Mouse (Mus musculus) lung, embryonic 16.5 days (tissue): Measurements from ENCODE around the gene Dnaaf3. TPM values are rescaled to one million over a fixed set of nuclear protein-coding genes. Genes with fewer than 3 reads are reported as not detected.
"Not testable (repeated sequence)": the region's sequence is repeated elsewhere in the genome, so short reads cannot be mapped to it uniquely, and the experiment has no call there.

Experiments
- ATAC-seq: fragments of 200-750 bp; cut with Nextera tagmentation; 2 replicates; pipeline ENCODE4 v1.8.0; 2017; ENCODE audit warnings: low read depth, mild to moderate bottlenecking, moderate library complexity
- H3K27ac ChIP-seq: fragments of 300-500 bp; sonication (generic); 2 replicates; pipeline ENCODE4 v1.5.1; 2014; ENCODE audit warnings: mild to moderate bottlenecking, control low read depth, low read length
- H3K27me3 ChIP-seq: fragments of 300-500 bp; sonication (generic); 2 replicates; pipeline ENCODE4 v1.6.1; 2014; ENCODE audit warnings: low read depth, low read length, mixed read lengths; ENCODE audit not compliant: control insufficient read depth, insufficient read depth
- H3K36me3 ChIP-seq: fragments of 300-500 bp; sonication (generic); 2 replicates; pipeline ENCODE4 v1.6.1; 2014; ENCODE audit warnings: low read length; ENCODE audit not compliant: control insufficient read depth, insufficient read depth
- H3K4me1 ChIP-seq: fragments of 300-500 bp; sonication (generic); replicated peaks from 2 replicates; pipeline ENCODE4 v1.6.1; 2014; ENCODE audit warnings: low read length, mixed read lengths; ENCODE audit not compliant: control insufficient read depth, insufficient read depth
- H3K4me2 ChIP-seq: fragments of 300-500 bp; sonication (generic); 2 replicates; pipeline ENCODE4 v1.6.1; 2014; ENCODE audit warnings: low read depth, low read length, control low read depth
- H3K4me3 ChIP-seq: fragments of 300-500 bp; sonication (generic); 2 replicates; pipeline ENCODE4 v1.5.1; 2014; ENCODE audit warnings: mild to moderate bottlenecking, low read length, control low read depth
- H3K9ac ChIP-seq: fragments of 300-500 bp; sonication (generic); 2 replicates; pipeline ENCODE4 v1.6.1; 2014; ENCODE audit warnings: low read length, control low read depth
- H3K9me3 ChIP-seq: fragments of 300-500 bp; sonication (generic); 2 replicates; pipeline ENCODE4 v1.6.1; 2016; ENCODE audit warnings: low read length; ENCODE audit not compliant: control insufficient read depth
- WGBS: fragments of 180-500 bp; shearing (Covaris S2); extraction: QIAGEN DNeasy Blood & Tissue Kit; methylation state at CpG from one replicate; pipeline ENCODE4 v1.1.7; 2014; 5-methylcytosine and 5-hydroxymethylcytosine counted together
- polyA plus RNA-seq: library from polyadenylated mRNA; unstranded; fragments of >200 nt; fragmentation: Nextera tagmentation; extraction: Ambion mirVana; gene quantifications from 2 replicates; pipeline ENCODE4 v1.2.1, GENCODE M21; 2015

Dnaaf3 gene
- polyA plus RNA-seq, 1 experiment from 2014 or later, result 4.7 TPM

- no peak overlapping the region for H3K27ac ChIP-seq
- peaks cover 3% of the 10 kb centered on the region; the same call in 1 of the 2 replicates for H3K27me3 ChIP-seq
- H3K36me3 ChIP-seq, result no peaks in the 10 kb centered on the region
- no peaks in the 10 kb centered on the region for H3K9me3 ChIP-seq
- WGBS, result 69% methylated on average over 15 of the region's 15 CpGs
- 0 out of 2 replicates have a peak, but pooled peaks have one; percentile 4 for ATAC-seq
- no peak overlapping the region for H3K4me2 ChIP-seq
- peaks cover 5% of the 10 kb centered on the region for H3K4me1 ChIP-seq
- H3K9ac ChIP-seq, result no peak overlapping the region
- no peak overlapping the region for H3K4me3 ChIP-seq
These were observed 13.8 kb upstream of the Dnaaf3 start for GRCm38 (mm10) chr7:4546050-4546449.

GRCm38 (mm10) chr7:4542013-4542412 is 9.8 kb upstream of the Dnaaf3 start:
- peaks cover 5% of the 10 kb centered on the region for H3K4me1 ChIP-seq
- no peak overlapping the region for H3K4me3 ChIP-seq
- no peaks in the 10 kb centered on the region for H3K9me3 ChIP-seq
- no peak overlapping the region for H3K9ac ChIP-seq
- WGBS, result 43% methylated on average over 17 of the region's 17 CpGs
- H3K36me3 ChIP-seq, result no peaks in the 10 kb centered on the region
- peaks cover 2% of the 10 kb centered on the region for H3K27me3 ChIP-seq
- H3K27ac ChIP-seq, result no peak overlapping the region
- ATAC-seq, result no peak
- no peak overlapping the region for H3K4me2 ChIP-seq

DNA sequence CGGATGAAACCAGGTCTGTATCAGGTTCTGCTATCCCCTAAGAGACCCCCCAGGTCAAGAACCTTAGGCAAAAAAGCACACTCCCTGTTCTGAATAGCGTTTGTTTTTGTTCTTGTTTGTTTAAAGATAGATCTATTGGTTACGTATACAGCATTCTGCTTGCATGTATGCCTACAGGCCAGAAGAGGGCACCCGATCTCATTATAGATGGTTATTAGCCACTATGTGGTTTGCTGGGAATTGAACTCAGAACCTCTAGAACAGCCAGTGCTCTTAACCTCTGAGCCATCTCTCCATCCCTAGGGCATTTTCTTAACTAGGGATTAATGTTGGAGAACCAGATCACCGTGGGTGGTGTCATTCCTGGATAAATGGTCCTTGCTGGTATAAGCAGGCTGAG is 9.1 kb upstream of the Dnaaf3 start:
- ATAC-seq, result no peak
- no peaks in the 10 kb centered on the region; the same call in 1 of the 2 replicates for H3K4me1 ChIP-seq
- H3K27me3 ChIP-seq, result peaks cover 2% of the 10 kb centered on the region
- no peaks in the 10 kb centered on the region for H3K36me3 ChIP-seq
- H3K4me2 ChIP-seq, result no peak overlapping the region
- H3K9ac ChIP-seq, result no peak overlapping the region
- 61% methylated on average over 5 of the region's 5 CpGs for WGBS
- no peak overlapping the region for H3K27ac ChIP-seq
- no peaks in the 10 kb centered on the region for H3K9me3 ChIP-seq
- H3K4me3 ChIP-seq, result no peak overlapping the region

DNA sequence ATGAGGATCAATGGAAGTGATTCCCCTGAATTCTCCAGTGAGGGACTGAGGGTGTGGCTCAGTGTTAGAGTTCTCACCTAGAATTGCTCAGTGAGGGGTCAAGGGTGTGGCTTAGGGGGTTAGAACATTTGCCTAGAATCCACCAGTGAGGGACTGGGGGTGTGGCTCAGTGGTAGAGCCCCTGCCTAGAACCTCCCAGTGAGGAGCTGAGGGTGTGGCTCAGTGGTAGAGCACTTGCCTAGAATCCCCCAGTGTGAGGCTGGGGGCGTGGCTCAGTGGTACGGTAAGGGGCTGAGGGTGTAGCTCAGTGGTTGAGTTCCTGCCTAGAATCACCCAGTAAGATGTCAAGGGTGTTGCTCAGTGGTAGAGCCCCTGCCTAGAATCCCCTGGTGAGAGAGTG is 6.8 kb upstream of the Dnaaf3 start:
- peaks cover 2% of the 10 kb centered on the region for H3K27me3 ChIP-seq
- WGBS, result 67% methylated on average over 2 of the region's 2 CpGs
- no peaks in the 10 kb centered on the region for H3K4me1 ChIP-seq
- ATAC-seq, result no peak
- H3K9ac ChIP-seq, result no peak overlapping the region
- no peak overlapping the region for H3K4me2 ChIP-seq
- H3K36me3 ChIP-seq, result no peaks in the 10 kb centered on the region
- no peaks in the 10 kb centered on the region for H3K9me3 ChIP-seq
- H3K27ac ChIP-seq, result no peak overlapping the region
- H3K4me3 ChIP-seq, result no peak overlapping the region

- Histone ChIP-seq H3K9me3 (no peaks in the 10 kb centered on the region), H3K9ac (no peak overlapping the region), H3K27me3 (peaks cover 2% of the 10 kb centered on the region), H3K36me3 (no peaks in the 10 kb centered on the region), H3K27ac (no peak overlapping the region), H3K4me2 (no peak overlapping the region), H3K4me1 (no peaks in the 10 kb centered on the region), H3K4me3 (no peak overlapping the region)
- 43% methylated on average over 4 of the region's 4 CpGs for WGBS
- ATAC-seq, result no peak
These were observed 4.9 kb upstream of the Dnaaf3 start for GRCm38 (mm10) chr7:4537181-4537580.

- no peak for ATAC-seq
- no peak overlapping the region for H3K27ac ChIP-seq
- no peak overlapping the region for H3K4me3 ChIP-seq
- H3K4me1 ChIP-seq, result no peaks in the 10 kb centered on the region; the same call in 1 of the 2 replicates
- H3K4me2 ChIP-seq, result no peak overlapping the region
- no peaks in the 10 kb centered on the region for H3K36me3 ChIP-seq
- H3K9me3 ChIP-seq, result no peaks in the 10 kb centered on the region
- peaks cover 2% of the 10 kb centered on the region for H3K27me3 ChIP-seq
- 87% methylated on average over 4 of the region's 4 CpGs for WGBS
- no peak overlapping the region for H3K9ac ChIP-seq
These were observed 4.1 kb upstream of the Dnaaf3 start for GRCm38 (mm10) chr7:4536369-4536768.

DNA sequence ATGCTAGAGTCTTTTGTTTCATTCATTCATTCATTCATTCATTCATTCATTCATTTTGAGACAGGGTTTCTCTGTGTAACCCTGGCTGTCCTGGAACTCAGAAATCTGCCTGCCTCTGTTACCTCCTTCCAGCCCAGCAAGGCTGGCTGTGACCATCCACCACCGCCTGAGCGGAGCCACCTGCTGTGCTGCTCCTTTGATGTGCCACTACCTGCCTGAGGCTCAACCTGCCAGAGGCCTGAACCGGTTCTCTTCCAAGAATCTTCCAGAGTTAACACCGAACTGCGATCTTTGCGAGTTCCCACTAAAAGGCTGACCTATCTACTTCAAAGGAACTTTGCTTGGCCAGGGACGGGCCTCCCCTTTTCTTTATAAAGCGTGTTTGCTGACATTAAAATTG is 2.1 kb downstream of the Dnaaf3 start:
- H3K4me1 ChIP-seq, H3K36me3 ChIP-seq, H3K27ac ChIP-seq, H3K4me2 ChIP-seq, H3K27me3 ChIP-seq, ATAC-seq, H3K9me3 ChIP-seq, H3K4me3 ChIP-seq, H3K9ac ChIP-seq: not testable (repeated sequence)
- WGBS, result 32% methylated on average over 7 of the region's 8 CpGs

DNA sequence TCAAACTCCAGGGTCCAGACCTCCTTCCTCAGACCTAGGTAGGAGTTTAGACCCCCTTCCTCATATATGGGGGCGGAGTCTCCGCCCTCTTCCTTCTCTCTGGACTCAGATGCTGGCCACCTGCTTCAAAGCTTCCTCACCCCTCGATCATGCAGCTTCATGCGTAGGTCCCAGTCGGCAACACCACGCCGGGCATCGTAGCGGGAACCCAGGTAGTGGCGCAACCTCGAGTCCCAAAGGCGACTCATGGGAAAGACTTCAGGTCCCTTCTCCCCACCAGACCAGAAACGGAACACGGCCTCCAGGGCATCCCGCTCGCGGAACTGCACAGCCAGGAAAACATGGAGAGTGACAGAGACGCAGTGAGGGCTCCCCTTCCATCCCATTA is 5.0 kb downstream of the Dnaaf3 start:
- Histone ChIP-seq H3K27me3 (no peaks in the 10 kb centered on the region; the same call in 1 of the 2 replicates), H3K36me3 (no peaks in the 10 kb centered on the region), H3K9me3 (no peaks in the 10 kb centered on the region; the same call in 1 of the 2 replicates), H3K27ac (no peak overlapping the region), H3K4me2 (peak overlapping the region; percentile 75), H3K4me1 (peaks cover 6% of the 10 kb centered on the region), H3K4me3 (peak overlapping the region; percentile 48; the same call in 1 of the 2 replicates), H3K9ac (peak overlapping the region; percentile 71)
- ATAC-seq, result no peak
- 50% methylated on average over 18 of the region's 18 CpGs for WGBS

GRCm38 (mm10) chr7:4526341-4527301 is 5.6 kb downstream of the Dnaaf3 start:
- Histone ChIP-seq H3K4me2 (peak overlapping the region; percentile 75), H3K27me3 (no peaks in the 10 kb centered on the region; the same call in 1 of the 2 replicates), H3K4me1 (peaks cover 6% of the 10 kb centered on the region), H3K4me3 (peak overlapping the region; percentile 48), H3K9me3 (no peaks in the 10 kb centered on the region; the same call in 1 of the 2 replicates), H3K9ac (peak overlapping the region; percentile 71), H3K36me3 (no peaks in the 10 kb centered on the region), H3K27ac (peak overlapping the region; percentile 37)
- WGBS, result 21% methylated on average over 40 of the region's 40 CpGs
- peak; percentile 94 for ATAC-seq
